Mouse (Mus musculus) neural tube, embryonic 14.5 days (tissue): ENCODE results near the gene Grk3. TPM values are rescaled to one million over a fixed set of nuclear protein-coding genes. Genes with fewer than 3 reads are reported as not detected.

Experiments used
- ATAC-seq: fragments of 200-750 bp; cut with Nextera tagmentation; 2 replicates; pipeline ENCODE4 v1.8.0; 2017; ENCODE audit warnings: low read depth, mild to moderate bottlenecking, moderate TSS enrichment, moderate library complexity
- H3K27ac ChIP-seq: fragments of 300-500 bp; sonication (generic); 2 replicates; pipeline ENCODE4 v1.5.1; 2014; ENCODE audit warnings: low read depth, mild to moderate bottlenecking, control low read depth, low read length, moderate library complexity, mixed read lengths
- H3K27me3 ChIP-seq: fragments of 300-500 bp; sonication (generic); 2 replicates; pipeline ENCODE4 v1.6.1; 2014; ENCODE audit warnings: low read length; ENCODE audit not compliant: control insufficient read depth, insufficient read depth
- H3K36me3 ChIP-seq: fragments of 300-500 bp; sonication (generic); 2 replicates; pipeline ENCODE4 v1.6.1; 2014; ENCODE audit warnings: low read length, mixed read lengths; ENCODE audit not compliant: control insufficient read depth, insufficient read depth
- H3K4me1 ChIP-seq: fragments of 300-500 bp; sonication (generic); 2 replicates; pipeline ENCODE4 v1.6.1; 2014; ENCODE audit warnings: low read length; ENCODE audit not compliant: control insufficient read depth, insufficient read depth
- H3K4me2 ChIP-seq: fragments of 300-500 bp; sonication (generic); 2 replicates; pipeline ENCODE4 v1.6.1; 2014; ENCODE audit warnings: mild to moderate bottlenecking, low read depth, low read length, control low read depth
- H3K4me3 ChIP-seq: fragments of 300-500 bp; sonication (generic); 2 replicates; pipeline ENCODE4 v1.5.1; 2014; ENCODE audit warnings: low read depth, low read length, control low read depth, mixed read lengths
- H3K9ac ChIP-seq: fragments of 300-500 bp; sonication (generic); replicated peaks from 2 replicates; pipeline ENCODE4 v1.6.1; 2014; ENCODE audit warnings: low read depth, mild to moderate bottlenecking, control low read depth, low read length, mixed read lengths
- H3K9me3 ChIP-seq: fragments of 300-500 bp; sonication (generic); 2 replicates; pipeline ENCODE4 v1.6.1; 2016; ENCODE audit warnings: low read length; ENCODE audit not compliant: control insufficient read depth
- WGBS: fragments of 180-500 bp; shearing (Covaris S2); extraction: QIAGEN DNeasy Blood & Tissue Kit; methylation state at CpG from one replicate; pipeline ENCODE4 v1.1.7; 2014; 5-methylcytosine and 5-hydroxymethylcytosine counted together
- polyA plus RNA-seq: library from polyadenylated mRNA; unstranded; fragments of >200 nt; fragmentation: Nextera tagmentation; extraction: Ambion mirVana; gene quantifications from 2 replicates; pipeline ENCODE4 v1.2.1, GENCODE M21; 2014

Gene Grk3
- polyA plus RNA-seq, 1 experiment from 2014 or later: 26.6 TPM

GRCm38 (mm10) chr5:112877391-112878115 lies 138.0 kb downstream of the Grk3 start:
- Histone ChIP-seq H3K4me3 (no peak overlapping the region), H3K9me3 (no peaks in the 10 kb centered on the region), H3K36me3 (no peaks in the 10 kb centered on the region), H3K4me2 (no peak overlapping the region), H3K27ac (no peak overlapping the region), H3K4me1 (no peaks in the 10 kb centered on the region), H3K27me3 (no peaks in the 10 kb centered on the region), H3K9ac (no peak overlapping the region)
- 29% methylated on average over 14 of the region's 14 CpGs for WGBS
- ATAC-seq: no peak

GRCm38 (mm10) chr5:112876846-112877390 lies 138.7 kb downstream of the Grk3 start:
- no peak overlapping the region for H3K4me2 ChIP-seq
- ATAC-seq: no peak
- H3K27me3 ChIP-seq: no peaks in the 10 kb centered on the region
- WGBS: 35% methylated on average over 4 of the region's 4 CpGs
- no peak overlapping the region for H3K9ac ChIP-seq
- H3K4me1 ChIP-seq: no peaks in the 10 kb centered on the region
- H3K27ac ChIP-seq: no peak overlapping the region
- no peak overlapping the region for H3K4me3 ChIP-seq
- H3K9me3 ChIP-seq: no peaks in the 10 kb centered on the region
- H3K36me3 ChIP-seq: no peaks in the 10 kb centered on the region

GRCm38 (mm10) chr5:112872999-112873398 lies 142.6 kb downstream of the Grk3 start:
- Histone ChIP-seq H3K4me2 (no peak overlapping the region), H3K36me3 (no peaks in the 10 kb centered on the region), H3K4me3 (no peak overlapping the region), H3K9ac (no peak overlapping the region), H3K27me3 (no peaks in the 10 kb centered on the region), H3K4me1 (no peaks in the 10 kb centered on the region), H3K27ac (no peak overlapping the region), H3K9me3 (no peaks in the 10 kb centered on the region)
- no peak for ATAC-seq
- 87% methylated on average over 6 of the region's 6 CpGs for WGBS

- H3K27ac ChIP-seq: no peak overlapping the region
- H3K4me3 ChIP-seq: no peak overlapping the region
- no peak overlapping the region for H3K9ac ChIP-seq
- H3K36me3 ChIP-seq: no peaks in the 10 kb centered on the region
- no peaks in the 10 kb centered on the region for H3K27me3 ChIP-seq
- no peaks in the 10 kb centered on the region for H3K9me3 ChIP-seq
- 0 out of 2 replicates have a peak, but pooled peaks have one; percentile 52 for ATAC-seq
- 19% methylated on average over 9 of the region's 9 CpGs for WGBS
- no peak overlapping the region for H3K4me2 ChIP-seq
- no peaks in the 10 kb centered on the region for H3K4me1 ChIP-seq
These were observed 144.9 kb downstream of the Grk3 start for GRCm38 (mm10) chr5:112870729-112871128.

GRCm38 (mm10) chr5:112868620-112869019 lies 147.0 kb downstream of the Grk3 start:
- Histone ChIP-seq H3K27me3 (no peaks in the 10 kb centered on the region), H3K4me3 (no peak overlapping the region)

GRCm38 (mm10) chr5:112864719-112865367 lies 150.7 kb downstream of the Grk3 start:
- Histone ChIP-seq H3K9me3 (no peaks in the 10 kb centered on the region), H3K36me3 (no peaks in the 10 kb centered on the region), H3K27ac (no peak overlapping the region), H3K4me2 (no peak overlapping the region), H3K4me1 (no peaks in the 10 kb centered on the region; the same call in 1 of the 2 replicates), H3K27me3 (no peaks in the 10 kb centered on the region), H3K4me3 (no peak overlapping the region), H3K9ac (no peak overlapping the region)
- ATAC-seq: no peak
- 57% methylated on average over 4 of the region's 4 CpGs for WGBS

More at GRCm38 (mm10) chr5:112868620-112869019, 147.0 kb downstream of the Grk3 start:
- Histone ChIP-seq H3K4me2 (no peak overlapping the region), H3K9ac (no peak overlapping the region), H3K27ac (no peak overlapping the region), H3K4me1 (no peaks in the 10 kb centered on the region), H3K9me3 (no peaks in the 10 kb centered on the region), H3K36me3 (no peaks in the 10 kb centered on the region)
- WGBS: 83% methylated on average over 5 of the region's 5 CpGs
- ATAC-seq: no peak

Other genes starting within 250 kb of the Grk3 start
- 1.3 and 1.5 TPM in 2 replicates for gene Myo18b, start 119.4 kb downstream of the Grk3 start, polyA plus RNA-seq
- not detected in 2 replicates for gene Crybb2, start 54.3 kb upstream of the Grk3 start, polyA plus RNA-seq
- 0.82 and 0.91 TPM in 2 replicates for gene Crybb3, start 65.8 kb upstream of the Grk3 start, polyA plus RNA-seq
- gene 2900026A02Rik, start 205.4 kb upstream of the Grk3 start, polyA plus RNA-seq: 2.1 and 2.5 TPM in 2 replicates
- 0.14 TPM in 1 of 2 replicates, not detected in the other for gene Tmem211, start 211.1 kb upstream of the Grk3 start, polyA plus RNA-seq